Mouse (Mus musculus) G1E (cell line): ENCODE measurements around the gene Nexn. TPM values are rescaled to one million over a fixed set of nuclear protein-coding genes. Genes with fewer than 3 reads are reported as not detected.
"Not testable (repeated sequence)": the region's sequence is repeated elsewhere in the genome, so short reads cannot be mapped to it uniquely, and the experiment has no call there.

ENCODE experiments used
- ATAC-seq: 2 replicates; pipeline ENCODE4 v1.8.0; 2016; ENCODE audit warnings: mild to moderate bottlenecking; ENCODE audit not compliant: insufficient number of reproducible peaks, poor library complexity, low FRiP score, severe bottlenecking; ENCODE audit errors: extremely low read depth
- DNase-seq: peaks from one replicate; pipeline ENCODE4 v3.0.0; 2012; ENCODE audit warnings: low spot score
- H3K27me3 ChIP-seq: 2 replicates; pipeline ENCODE4 v1.6.1; 2012; ENCODE audit warnings: mild to moderate bottlenecking, low read length, inconsistent platforms; ENCODE audit not compliant: insufficient read depth
- H3K36me3 ChIP-seq: replicated peaks from 2 replicates; pipeline ENCODE3; 2012; ENCODE audit warnings: mild to moderate bottlenecking, inconsistent platforms
- H3K4me1 ChIP-seq: 2 replicates; pipeline ENCODE4 v1.6.1; 2012; ENCODE audit warnings: low read depth, low read length, inconsistent platforms, mixed read lengths; ENCODE audit not compliant: insufficient read depth
- H3K4me3 ChIP-seq: 2 replicates; pipeline ENCODE4 v1.5.1; 2012; ENCODE audit warnings: low read depth, mild to moderate bottlenecking, inconsistent platforms, low read length, moderate library complexity, mixed read lengths
- H3K9me3 ChIP-seq: replicated peaks from 2 replicates; pipeline ENCODE4 v1.6.1; 2012; ENCODE audit warnings: inconsistent platforms
- CTCF ChIP-seq: IDR thresholded peaks from 2 replicates; pipeline ENCODE4 v1.5.1; 2012; ENCODE audit warnings: low read depth, low read length, inconsistent platforms, mixed read lengths
- GATA1 ChIP-seq: IDR thresholded peaks from 2 replicates; pipeline ENCODE4 v1.6.1; 2012; ENCODE audit warnings: borderline replicate concordance, low read length, inconsistent platforms, mixed read lengths
- GATA2 ChIP-seq: IDR thresholded peaks from 2 replicates; pipeline ENCODE4 v1.6.1; 2012; ENCODE audit warnings: low read depth, low read length, inconsistent platforms, borderline replicate concordance
- POLR2AphosphoS5 ChIP-seq: IDR thresholded peaks from 2 replicates; pipeline ENCODE4 v1.6.1; 2012; ENCODE audit warnings: low read depth, low read length, inconsistent platforms; ENCODE audit not compliant: insufficient replicate concordance
- TAL1 ChIP-seq: conservative IDR thresholded peaks from 2 replicates; pipeline ENCODE4 v1.6.1; 2012; ENCODE audit warnings: low read depth, low read length, inconsistent platforms, mixed read lengths
- polyA plus RNA-seq: library from polyadenylated mRNA; stranded (reverse); fragments of >175 nt; gene quantifications from 2 replicates; pipeline ENCODE4 v1.2.3, GENCODE M21; 2012
- total RNA-seq, 2 experiments: library from RNA; stranded (forward) in 1 of 2; stranded (reverse) in 1 of 2; fragments of 200-1000 nt in 1 of 2; fragments of >200 nt in 1 of 2; fragmentation: Nextera tagmentation in 1 of 2; gene quantifications; 2 replicates each; pipeline ENCODE4 v1.2.3; 2014 to 2017

Nexn gene
- total and polyA plus RNA-seq, 3 experiments = 1.0 TPM; not detected in 2

GRCm38 (mm10) chr3:152264374-152264773 lies 1.8 kb downstream of the Nexn start:
- no peak overlapping the region for H3K4me3 ChIP-seq
- TF ChIP-seq CTCF = no peak
- TF ChIP-seq GATA2 = no peak
- peaks cover 45% of the 10 kb centered on the region; the same call in 1 of the 2 replicates for H3K27me3 ChIP-seq

GRCm38 (mm10) chr3:152261948-152262347 lies 4.2 kb downstream of the Nexn start:
- DNase-seq = no peak
- no peaks in the 10 kb centered on the region for H3K9me3 ChIP-seq
- ATAC-seq = no peak
- H3K4me3 ChIP-seq = no peak overlapping the region
- peaks cover 37% of the 10 kb centered on the region for H3K27me3 ChIP-seq
- TF ChIP-seq CTCF (no peak), GATA1 (no peak), GATA2 (no peak), TAL1 (no peak)
- no peaks in the 10 kb centered on the region for H3K36me3 ChIP-seq
- H3K4me1 ChIP-seq = no peaks in the 10 kb centered on the region

More at GRCm38 (mm10) chr3:152264374-152264773, 1.8 kb downstream of the Nexn start:
- H3K4me1 ChIP-seq = no peaks in the 10 kb centered on the region
- H3K9me3 ChIP-seq = no peaks in the 10 kb centered on the region
- no peak for DNase-seq
- ATAC-seq = no peak
- no peaks in the 10 kb centered on the region for H3K36me3 ChIP-seq

- Histone ChIP-seq H3K4me3 (no peak overlapping the region), H3K27me3 (peaks cover 34% of the 10 kb centered on the region), H3K4me1 (no peaks in the 10 kb centered on the region), H3K9me3 (no peaks in the 10 kb centered on the region), H3K36me3 (no peaks in the 10 kb centered on the region)
- ATAC-seq = no peak
- TF ChIP-seq TAL1 (no peak), GATA1 (no peak), GATA2 (no peak), POLR2AphosphoS5 (no peak), CTCF (no peak)
- no peak for DNase-seq
These were observed 4.7 kb downstream of the Nexn start for GRCm38 (mm10) chr3:152261436-152261835.

GRCm38 (mm10) chr3:152260362-152260761 lies 5.8 kb downstream of the Nexn start:
- TF ChIP-seq CTCF = no peak
- no peak for TF ChIP-seq GATA2
- TF ChIP-seq GATA1 = no peak
- no peak for TF ChIP-seq POLR2AphosphoS5
- no peak for TF ChIP-seq TAL1
- Histone ChIP-seq H3K4me3 (no peak overlapping the region), H3K9me3 (no peaks in the 10 kb centered on the region), H3K27me3 (peaks cover 26% of the 10 kb centered on the region), H3K4me1 (no peaks in the 10 kb centered on the region), H3K36me3 (no peaks in the 10 kb centered on the region)
- no peak for ATAC-seq
- DNase-seq = no peak

GRCm38 (mm10) chr3:152259409-152259808 lies 6.7 kb downstream of the Nexn start:
- H3K36me3 ChIP-seq, H3K9me3 ChIP-seq, H3K4me1 ChIP-seq, H3K4me3 ChIP-seq: not testable (repeated sequence)
- peak; percentile 67 for TF ChIP-seq CTCF
- DNase-seq = peak; percentile 5
- ATAC-seq = peak; percentile 45; the same call in 1 of the 2 replicates
- peaks cover 22% of the 10 kb centered on the region for H3K27me3 ChIP-seq

- DNase-seq = no peak
- Histone ChIP-seq H3K27me3 (peaks cover 19% of the 10 kb centered on the region), H3K36me3 (no peaks in the 10 kb centered on the region), H3K4me1 (no peaks in the 10 kb centered on the region), H3K9me3 (no peaks in the 10 kb centered on the region), H3K4me3 (no peak overlapping the region)
- ATAC-seq = no peak
- no peak for TF ChIP-seq POLR2AphosphoS5
- no peak for TF ChIP-seq CTCF
- TF ChIP-seq TAL1 = no peak
- no peak for TF ChIP-seq GATA2
- no peak for TF ChIP-seq GATA1
These were observed 8.6 kb downstream of the Nexn start for GRCm38 (mm10) chr3:152257528-152257927.

GRCm38 (mm10) chr3:152250487-152250886 lies 15.7 kb downstream of the Nexn start:
- ATAC-seq (no peak), DNase-seq (no peak)
- Histone ChIP-seq H3K4me3 (no peak overlapping the region), H3K27me3 (peaks cover 6% of the 10 kb centered on the region), H3K9me3 (no peaks in the 10 kb centered on the region), H3K4me1 (no peaks in the 10 kb centered on the region), H3K36me3 (no peaks in the 10 kb centered on the region)
- TF ChIP-seq GATA2 (no peak), CTCF (no peak), TAL1 (no peak), GATA1 (no peak), POLR2AphosphoS5 (no peak)
